Mouse (Mus musculus) mouse embryonic stem cell (cell line): ENCODE measurements around the gene Skap1.

Experiments used
- in situ Hi-C, 2 experiments: fragments of 300-500 bp; cut with MboI; formaldehyde crosslinking; loops; 1 replicate in 1 of 2; 3 replicates in 1 of 2; pipeline ENCODE4 v1.14.3; 2019 to 2020; ENCODE audit warnings: low sequenced_read_pairs in 2 of 2, low pct_unique_long_range_greater_than_20kb in 1 of 2, mixed read lengths in 1 of 2; ENCODE audit not compliant: unreplicated experiment in 1 of 2

Gene Skap1

DNA sequence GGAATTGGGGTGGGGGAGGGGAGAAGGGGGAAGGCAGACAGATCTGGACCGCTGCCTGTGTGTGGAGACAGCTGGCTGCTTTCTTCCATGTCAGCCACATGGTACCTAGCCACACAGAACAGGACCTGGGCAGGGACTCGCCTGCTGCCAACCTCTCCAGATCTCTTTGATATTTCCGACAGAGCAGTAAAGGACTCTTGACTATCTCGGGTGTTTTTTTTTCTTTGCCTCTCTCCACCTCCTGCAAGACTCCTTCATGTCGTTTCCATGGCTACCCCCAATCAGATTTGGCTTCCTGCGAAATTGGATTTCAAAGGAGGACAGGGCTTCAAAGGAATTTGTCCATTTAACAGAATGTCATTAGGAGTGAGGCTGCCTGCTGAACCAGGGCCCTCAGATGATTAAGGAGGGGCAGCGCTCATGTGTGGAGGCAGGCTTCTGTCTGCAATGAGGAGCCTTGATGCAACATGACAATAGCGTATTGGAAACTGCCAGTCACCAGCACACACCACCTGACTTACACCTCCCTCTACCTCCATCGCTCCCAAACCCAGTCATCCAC lies 2.1 kb upstream of the Skap1 start:
- in situ Hi-C loops: no loop called here

DNA sequence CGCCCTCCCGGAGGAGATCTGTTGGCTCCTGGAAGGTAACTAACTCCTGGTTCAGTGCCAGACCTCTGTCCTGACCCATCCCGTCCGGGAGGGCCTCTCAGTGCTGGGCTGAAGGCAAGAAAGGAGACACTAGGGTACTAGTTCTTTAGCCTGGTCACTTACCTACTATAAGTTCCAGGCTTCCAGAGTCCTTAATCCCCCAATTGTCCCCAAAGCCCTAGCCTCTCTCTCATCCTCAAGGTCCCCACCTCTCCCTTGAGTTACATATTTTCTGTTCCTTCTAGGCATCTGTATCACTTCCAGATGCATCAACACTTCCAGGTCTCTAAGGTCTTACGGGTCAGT lies 295 bp downstream of the Skap1 start:
- in situ Hi-C loops: no loop called here

DNA sequence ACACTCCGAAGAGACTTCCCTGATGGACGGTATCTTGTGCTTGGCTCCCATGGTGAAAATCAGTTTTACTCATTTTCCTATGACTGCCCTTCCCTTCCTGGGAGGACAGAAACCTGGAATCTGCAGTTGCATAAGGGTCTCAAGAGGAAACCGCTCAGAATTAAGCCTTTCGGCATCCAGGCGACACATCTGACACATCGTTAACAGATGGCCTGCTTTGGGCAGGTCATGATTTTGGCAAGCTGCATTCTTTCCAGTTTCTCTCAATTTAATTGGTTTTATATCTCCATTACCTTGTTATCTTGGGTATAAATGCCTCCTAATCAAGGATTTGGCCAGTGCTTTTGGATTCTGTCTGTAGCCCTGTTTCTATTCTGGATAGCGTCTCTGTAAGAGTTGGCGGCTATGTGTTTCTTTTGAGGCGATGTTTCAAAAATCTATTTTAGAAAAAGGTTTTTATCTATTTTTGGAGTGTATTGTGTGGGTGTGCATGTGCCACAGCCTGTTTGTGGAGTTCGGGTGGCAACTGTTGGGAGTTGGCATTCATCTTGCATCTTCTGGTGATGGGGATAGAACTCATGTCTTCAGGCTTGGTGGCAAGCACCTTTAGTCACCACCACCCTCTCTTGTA lies 1.1 kb downstream of the Skap1 start:
- in situ Hi-C loops: no loop called here

DNA sequence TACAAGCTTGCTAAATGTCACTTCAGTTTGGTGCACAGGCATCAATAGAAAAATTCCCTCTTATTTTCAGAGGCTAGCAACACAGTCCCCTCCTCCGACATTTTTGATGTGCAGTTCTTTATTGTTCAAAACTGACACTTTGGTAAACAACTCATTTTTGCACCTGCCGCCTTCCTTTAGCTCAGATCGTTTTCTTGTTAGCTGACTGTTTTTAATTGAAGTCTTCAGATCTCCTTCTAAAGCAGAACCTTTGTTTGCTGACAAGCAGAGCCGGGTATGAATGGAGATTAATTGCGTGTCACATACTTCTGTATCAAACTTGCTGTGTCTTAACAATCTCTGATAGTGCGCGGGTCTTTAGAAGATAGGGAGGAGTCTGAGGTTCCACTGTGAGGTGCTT lies 2.0 kb downstream of the Skap1 start:
- in situ Hi-C loops: no loop called here

DNA sequence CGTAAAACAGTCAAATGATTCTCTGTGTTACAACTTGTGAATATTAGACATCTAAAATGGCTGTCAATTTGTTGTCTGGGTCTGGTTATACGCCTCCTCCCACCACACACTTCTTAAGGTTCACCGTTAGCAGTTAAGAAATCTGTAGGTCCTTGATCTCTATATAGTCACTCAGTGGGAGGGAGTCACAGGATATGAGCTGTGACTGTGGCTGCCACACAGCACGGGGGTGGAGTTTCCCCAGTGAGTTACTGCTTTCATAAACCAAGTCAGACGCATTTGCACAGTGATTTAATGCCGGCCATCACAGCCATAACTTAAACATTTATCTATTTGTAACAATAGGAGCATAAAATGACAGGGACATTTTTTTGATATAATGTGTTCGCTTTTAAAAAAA lies 2.6 kb downstream of the Skap1 start:
- in situ Hi-C loops: no loop called here

DNA sequence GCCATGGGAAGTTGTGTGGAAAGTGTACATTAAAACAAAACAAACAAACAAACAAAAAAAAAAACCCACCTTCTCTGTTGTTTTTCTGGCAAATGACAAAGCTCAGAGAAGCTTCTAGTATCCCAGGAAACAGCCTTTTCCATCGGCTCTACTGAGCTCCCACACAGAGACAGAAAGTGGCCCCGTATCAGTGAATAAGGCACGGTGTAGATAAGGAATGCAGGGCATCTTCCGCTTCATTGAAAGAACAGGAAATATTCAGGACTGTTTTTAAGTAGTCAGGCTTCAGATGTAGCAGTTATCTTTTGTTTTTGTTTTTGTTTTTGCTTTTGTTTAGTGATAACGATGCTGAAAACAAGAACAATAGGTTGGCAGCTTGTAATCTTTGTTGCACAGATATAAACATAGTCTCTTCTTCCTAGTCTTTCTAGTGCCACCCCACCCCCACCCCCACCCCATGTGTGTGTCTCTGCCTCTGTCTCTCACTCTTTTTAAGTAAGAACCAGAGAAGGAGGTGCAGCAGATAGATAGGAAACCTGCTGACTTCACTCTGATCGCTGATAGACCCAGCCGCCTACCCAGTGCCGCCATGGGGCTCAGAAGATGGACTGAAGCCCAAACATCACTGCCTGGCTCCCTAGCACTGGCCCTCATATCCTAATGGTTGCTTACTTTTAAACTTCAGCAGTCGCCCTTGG lies 3.8 kb downstream of the Skap1 start:
- in situ Hi-C loops: no loop called here

DNA sequence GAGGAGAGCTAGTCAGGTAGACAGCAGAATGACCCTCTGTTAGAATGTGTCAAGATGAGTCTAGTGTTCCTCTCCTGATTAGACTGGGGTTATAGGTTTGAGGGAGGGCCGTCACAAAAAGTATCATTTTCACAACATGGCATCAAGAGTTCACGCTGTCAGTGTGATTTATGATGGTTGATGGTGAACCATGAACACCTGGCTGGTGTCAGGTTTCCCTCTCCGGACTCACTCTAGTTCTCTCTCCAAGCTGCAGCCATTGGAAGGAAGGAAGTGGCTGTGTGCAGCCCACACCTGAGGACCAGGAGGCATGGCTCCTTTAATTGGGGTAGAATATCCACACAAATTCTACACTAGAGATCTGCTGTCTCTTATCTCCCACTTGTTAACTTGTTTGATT lies 18.3 kb downstream of the Skap1 start:
- in situ Hi-C loops: no loop called here

DNA sequence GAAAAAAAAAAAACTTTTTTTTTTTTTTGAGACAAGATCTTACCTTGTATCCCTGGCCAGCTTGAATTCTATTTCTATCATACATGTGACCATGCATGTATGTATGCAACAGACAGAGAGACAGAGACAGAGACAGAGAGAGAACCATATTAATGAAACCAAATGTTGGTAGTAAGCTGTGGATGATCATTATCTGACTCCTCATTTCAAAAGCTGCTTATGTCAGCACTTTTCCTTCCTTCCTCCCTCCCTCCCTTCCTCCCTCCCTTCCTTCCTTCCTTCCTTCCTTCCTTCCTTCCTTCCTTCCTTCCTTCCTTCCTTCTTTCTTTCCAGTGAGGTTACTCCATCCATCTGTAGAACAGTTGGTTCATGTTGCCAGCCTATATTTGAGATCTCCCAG lies 18.8 kb downstream of the Skap1 start:
- in situ Hi-C loops: no loop called here

DNA sequence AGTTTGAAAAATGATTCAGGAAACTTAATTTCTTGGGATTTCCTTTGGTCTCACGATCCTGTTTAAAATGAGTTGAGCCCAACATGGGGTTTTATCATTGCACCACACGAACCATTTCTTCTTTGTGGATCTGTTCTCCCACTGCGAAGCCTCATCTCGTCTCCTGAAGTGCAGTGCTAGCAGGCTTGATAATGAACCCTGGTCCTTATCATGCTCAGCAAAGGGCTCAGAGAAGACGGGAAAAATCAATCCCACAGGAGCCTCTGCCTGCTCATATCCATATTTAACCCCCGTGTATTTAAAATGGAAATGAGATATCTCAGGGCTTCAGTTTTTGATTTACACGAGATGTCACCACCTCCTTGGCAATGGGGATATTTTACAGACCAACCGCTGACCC lies 34.1 kb downstream of the Skap1 start:
- in situ Hi-C loops: no loop called here

DNA sequence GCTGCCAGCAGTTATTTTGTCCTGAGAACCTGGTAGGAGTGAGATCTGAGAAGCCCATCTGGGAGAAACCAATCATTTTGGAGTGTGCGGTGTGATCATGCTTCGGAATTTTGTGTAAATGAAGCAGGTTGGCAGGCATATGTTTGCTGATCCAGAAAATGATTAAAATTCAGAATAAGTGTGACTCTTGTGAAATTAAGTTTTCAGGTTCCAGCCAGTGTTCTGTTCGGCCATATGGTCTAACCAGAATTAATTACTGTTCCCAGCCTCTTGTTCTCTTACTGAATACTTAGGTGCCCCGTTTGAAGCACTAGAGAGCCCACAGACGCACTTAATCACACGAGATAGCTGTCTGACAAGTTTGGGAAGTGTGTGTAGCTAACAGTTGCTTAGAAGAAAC lies 36.6 kb downstream of the Skap1 start:
- in situ Hi-C loops: no loop called here

DNA sequence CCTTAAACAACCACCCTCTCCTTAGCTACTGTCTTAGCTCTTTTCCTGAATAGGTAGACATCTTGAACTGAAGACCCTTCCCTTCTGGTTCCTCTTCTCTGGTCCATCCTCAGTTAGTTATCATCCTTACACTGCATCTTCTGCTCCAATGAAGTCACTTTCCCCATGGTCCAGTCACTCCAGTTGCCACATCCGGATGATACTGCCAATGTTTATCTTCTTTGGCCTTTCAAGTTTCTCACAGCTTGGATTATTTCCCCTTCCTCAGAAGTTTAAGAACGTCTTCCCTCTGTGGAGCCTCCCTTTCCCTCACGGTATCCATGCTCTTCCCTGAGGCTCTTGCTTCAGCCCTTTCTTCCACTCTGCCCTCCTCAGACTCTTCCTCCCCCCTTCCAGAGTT lies 38.6 kb downstream of the Skap1 start:
- in situ Hi-C loops: no loop called here

DNA sequence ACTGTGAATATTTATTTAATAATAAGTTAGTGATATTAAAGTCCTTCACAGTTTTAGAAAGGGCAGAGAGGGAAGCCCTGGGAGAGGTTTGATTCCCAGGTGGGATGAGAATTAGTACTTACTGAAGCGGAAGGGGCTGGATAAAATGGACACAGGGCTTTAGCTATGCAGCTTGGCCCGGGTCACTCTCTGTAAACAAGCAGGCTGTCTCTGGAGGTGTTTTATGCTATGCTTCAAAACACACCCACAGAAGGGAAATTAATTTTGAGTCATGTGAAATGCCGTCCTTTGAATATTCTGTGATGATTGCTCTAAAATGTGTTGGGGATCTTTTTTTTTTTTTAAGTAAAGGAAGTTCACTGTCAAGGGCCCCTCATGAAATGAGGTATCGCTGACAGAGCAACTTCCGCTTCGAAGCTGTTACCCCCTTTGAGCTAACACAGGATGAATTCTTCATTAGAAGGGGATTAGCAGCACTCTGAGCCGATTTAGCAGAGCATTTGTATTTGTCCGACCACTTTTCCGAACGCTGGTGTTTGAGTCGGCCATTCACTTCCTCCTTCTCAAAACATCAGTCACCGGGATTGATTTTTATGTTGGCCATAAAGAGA lies 40.2 kb downstream of the Skap1 start:
- in situ Hi-C loops: no loop called here

DNA sequence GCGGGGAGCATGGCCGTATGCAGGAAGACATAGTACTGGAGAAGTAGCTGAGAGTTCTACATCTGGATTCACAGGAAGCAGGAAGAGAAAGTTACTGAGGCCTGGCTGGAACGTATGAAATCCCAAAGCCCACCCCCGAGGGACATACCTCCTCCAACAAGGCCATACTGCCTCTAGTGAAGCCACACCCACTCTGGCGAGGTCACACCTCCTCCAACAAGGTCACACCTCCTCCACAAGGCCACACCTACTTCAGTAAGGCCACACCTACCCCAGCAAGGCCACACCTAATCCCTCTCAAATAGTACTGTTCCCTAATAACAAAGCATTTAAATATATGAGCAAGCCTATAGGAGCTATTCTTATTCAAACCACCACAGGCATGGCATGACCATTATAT lies 41.4 kb downstream of the Skap1 start:
- in situ Hi-C loops: no loop called here

DNA sequence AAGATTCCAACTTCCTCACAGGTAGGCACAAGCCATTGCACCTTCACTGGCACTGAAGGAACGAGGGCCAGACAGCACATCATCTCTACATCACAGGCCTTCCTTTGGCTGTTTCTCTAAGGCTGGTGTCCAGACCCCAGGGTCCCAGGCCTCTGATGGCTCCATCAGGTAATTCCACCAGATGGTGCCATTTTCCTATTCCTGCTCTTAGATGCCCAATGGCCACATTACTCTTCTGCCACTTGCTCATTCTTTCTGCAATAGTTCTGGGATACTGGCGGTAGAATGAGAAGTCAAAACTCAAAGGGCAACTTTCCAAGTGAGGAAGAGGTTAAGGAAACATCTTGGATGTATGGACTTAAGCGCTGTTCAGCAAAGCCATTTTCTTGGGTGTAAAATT lies 50.8 kb downstream of the Skap1 start:
- in situ Hi-C loops: no loop called here

DNA sequence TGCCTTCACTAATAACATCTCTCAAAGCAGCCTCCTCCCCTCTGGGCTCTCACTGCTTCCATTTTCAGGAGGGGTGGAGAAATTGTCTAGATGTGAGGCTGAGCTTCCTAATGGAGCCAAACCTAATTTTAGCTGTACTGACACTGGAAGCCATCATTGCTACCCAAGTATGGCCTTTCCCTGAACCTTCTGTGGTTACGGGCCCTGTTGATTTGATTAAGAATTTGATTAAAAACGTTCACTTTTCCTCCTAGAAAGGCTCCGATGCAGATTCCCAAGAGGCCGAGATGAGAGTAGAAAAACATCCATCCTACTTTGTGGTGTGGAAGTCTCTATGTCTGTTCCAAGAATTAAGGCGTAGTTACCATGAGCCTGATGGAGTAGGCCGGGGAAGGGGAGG lies 60.1 kb downstream of the Skap1 start:
- in situ Hi-C loops: no loop called here

DNA sequence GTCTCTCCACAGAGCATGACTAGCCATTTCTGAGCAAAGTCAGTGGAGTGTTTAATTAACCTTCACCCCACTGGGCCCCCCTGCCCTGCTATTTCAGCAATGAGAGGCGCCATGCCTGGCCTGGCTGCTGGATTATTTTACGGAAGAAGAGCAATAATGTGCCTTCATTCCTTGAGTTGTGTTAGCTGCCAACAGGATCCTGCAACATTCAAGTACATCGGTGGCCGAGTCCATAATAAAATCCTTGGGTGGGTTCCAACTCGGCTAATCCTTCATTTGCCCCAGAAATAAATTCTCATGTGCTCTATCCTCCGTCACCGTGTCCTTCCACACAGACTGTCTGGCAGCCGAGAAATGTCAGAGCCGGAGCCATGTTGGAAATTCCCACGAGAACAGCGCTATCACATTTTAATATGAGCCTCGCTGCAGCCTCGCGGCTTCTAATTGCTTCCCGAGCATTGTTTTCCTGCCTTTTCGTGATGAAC lies 61.8 kb downstream of the Skap1 start:
- in situ Hi-C loops: no loop called here

DNA sequence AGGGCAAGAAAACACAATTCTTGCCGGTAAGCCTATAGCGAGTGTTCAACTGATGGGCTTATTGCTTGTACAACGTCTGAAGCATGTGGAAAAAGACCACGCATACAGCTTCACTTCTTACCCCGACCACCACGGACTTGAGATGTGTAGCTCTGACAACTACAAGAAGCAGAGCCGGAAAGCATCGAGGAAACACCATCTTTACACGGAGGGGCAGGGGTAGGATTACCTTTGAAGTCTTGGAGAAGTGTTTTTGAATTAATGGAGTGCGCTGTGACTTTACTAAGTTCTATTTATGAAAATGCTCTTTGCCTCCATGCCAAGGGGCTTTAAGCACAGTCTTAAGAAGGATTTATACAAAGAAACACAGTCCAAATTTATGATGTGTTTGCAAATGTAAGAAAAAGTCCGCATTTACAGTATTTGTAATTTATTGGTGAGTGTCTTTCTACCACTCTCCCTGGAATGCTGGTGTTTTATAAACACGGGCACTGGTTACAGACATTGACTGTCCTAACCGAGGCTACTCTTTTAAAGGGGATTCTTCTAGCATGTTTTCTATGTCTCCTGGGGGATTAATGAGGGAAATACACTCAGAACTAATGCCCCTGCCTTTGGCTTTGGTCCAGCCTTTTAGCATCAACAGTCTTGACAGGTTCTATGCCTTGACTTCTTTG lies 67.5 kb downstream of the Skap1 start:
- in situ Hi-C loops: no loop called here

DNA sequence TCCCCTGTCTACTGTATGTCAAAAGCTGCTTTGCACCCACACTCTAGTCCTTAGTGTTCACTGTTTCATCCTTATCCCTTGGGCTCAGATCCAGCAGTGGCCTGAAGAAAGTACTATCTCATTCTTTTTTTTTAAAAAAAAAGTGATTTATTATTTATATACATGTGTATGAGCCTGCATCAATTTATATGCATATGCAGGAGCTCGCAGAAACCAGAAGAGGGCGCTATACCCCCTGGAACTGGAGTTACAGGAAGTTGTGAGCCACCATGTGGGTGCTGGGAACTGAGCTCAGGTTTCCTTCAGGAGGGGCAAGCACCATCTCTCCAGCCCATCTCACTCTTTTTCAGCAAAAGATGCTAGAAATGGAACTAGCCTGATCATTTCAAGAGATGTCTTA lies 70.1 kb downstream of the Skap1 start:
- in situ Hi-C loops: no loop called here

DNA sequence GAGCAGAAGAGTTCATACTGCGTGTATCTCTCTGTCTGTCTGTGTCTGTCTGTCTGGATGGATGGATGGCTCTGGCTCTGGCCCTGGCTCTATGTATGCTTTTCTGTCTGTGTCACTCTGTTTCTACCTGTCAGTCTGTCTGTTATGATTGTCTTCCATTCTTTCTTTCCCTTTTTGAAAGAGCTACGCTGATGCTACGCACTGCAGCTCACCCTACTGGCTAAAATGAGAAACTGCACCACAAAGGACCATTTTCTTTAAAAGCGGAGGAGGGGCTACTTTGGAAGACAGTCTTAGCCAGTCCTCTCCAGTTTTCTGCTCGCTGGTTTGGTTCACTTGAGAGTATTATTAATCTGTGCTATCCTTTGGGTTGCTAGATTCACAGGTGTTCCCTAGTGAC lies 71.8 kb downstream of the Skap1 start:
- in situ Hi-C loops: no loop called here
